Mouse (Mus musculus): ENCODE results near the gene Lrfn4. TPM values are rescaled to one million over a fixed set of nuclear protein-coding genes. Genes with fewer than 3 reads are reported as not detected.

The Lrfn4 gene
- total and polyA plus RNA-seq, 3 experiments, result 0.49 to 0.54 TPM; not detected in 1

GRCm38 (mm10) chr19:4572061-4572460 is 43.4 kb downstream of the Lrfn4 start:
- no peak for ATAC-seq (ENCODE audit: extremely low read depth, insufficient number of reproducible peaks, low FRiP score, poor library complexity, severe bottlenecking)
- H3K36me3 ChIP-seq (replicated peaks), result no peaks in the 10 kb centered on the region
- TF ChIP-seq TAL1 (conservative IDR thresholded peaks at IDR 0.05; ENCODE audit: low read depth, low read length), result no peak
- TF ChIP-seq CTCF (IDR thresholded peaks at IDR 0.05; ENCODE audit: low read depth, low read length), result no peak
- no peak for TF ChIP-seq POLR2AphosphoS5 (IDR thresholded peaks at IDR 0.05; ENCODE audit: insufficient replicate concordance, low read depth, low read length)
- TF ChIP-seq GATA2 (IDR thresholded peaks at IDR 0.05; ENCODE audit: borderline replicate concordance, low read depth, low read length), result no peak
- no peak for TF ChIP-seq GATA1 (IDR thresholded peaks at IDR 0.05; ENCODE audit: borderline replicate concordance, low read length)
- no peak for DNase-seq (ENCODE audit: low spot score)
- peaks cover 11% of the 10 kb centered on the region for H3K27me3 ChIP-seq (ENCODE audit: insufficient read depth, low read length)
- no peaks in the 10 kb centered on the region; the same call in 1 of the 2 replicates for H3K4me1 ChIP-seq (ENCODE audit: insufficient read depth, low read depth, low read length)
- H3K9me3 ChIP-seq (replicated peaks), result no peaks in the 10 kb centered on the region
- H3K4me3 ChIP-seq (ENCODE audit: low read depth, low read length), result no peak overlapping the region

GRCm38 (mm10) chr19:4571658-4572057 is 43.8 kb downstream of the Lrfn4 start:
- no peaks in the 10 kb centered on the region for H3K9me3 ChIP-seq (replicated peaks)
- no peak overlapping the region for H3K4me3 ChIP-seq (ENCODE audit: low read depth, low read length)
- DNase-seq (ENCODE audit: low spot score), result no peak
- TF ChIP-seq POLR2AphosphoS5 (IDR thresholded peaks at IDR 0.05; ENCODE audit: insufficient replicate concordance, low read depth, low read length), result no peak
- no peak for TF ChIP-seq GATA2 (IDR thresholded peaks at IDR 0.05; ENCODE audit: borderline replicate concordance, low read depth, low read length)
- no peak for TF ChIP-seq CTCF (IDR thresholded peaks at IDR 0.05; ENCODE audit: low read depth, low read length)
- TF ChIP-seq TAL1 (conservative IDR thresholded peaks at IDR 0.05; ENCODE audit: low read depth, low read length), result no peak
- TF ChIP-seq GATA1 (IDR thresholded peaks at IDR 0.05; ENCODE audit: borderline replicate concordance, low read length), result no peak
- H3K27me3 ChIP-seq (ENCODE audit: insufficient read depth, low read length), result peaks cover 12% of the 10 kb centered on the region
- no peaks in the 10 kb centered on the region; the same call in 1 of the 2 replicates for H3K4me1 ChIP-seq (ENCODE audit: insufficient read depth, low read depth, low read length)
- ATAC-seq (ENCODE audit: extremely low read depth, insufficient number of reproducible peaks, low FRiP score, poor library complexity, severe bottlenecking), result no peak
- no peaks in the 10 kb centered on the region for H3K36me3 ChIP-seq (replicated peaks)

GRCm38 (mm10) chr19:4570815-4571214 is 44.7 kb downstream of the Lrfn4 start:
- Histone ChIP-seq H3K36me3 (replicated peaks) (no peaks in the 10 kb centered on the region), H3K4me1 (ENCODE audit: insufficient read depth, low read depth, low read length) (no peaks in the 10 kb centered on the region; the same call in 1 of the 2 replicates), H3K4me3 (ENCODE audit: low read depth, low read length) (no peak overlapping the region), H3K27me3 (ENCODE audit: insufficient read depth, low read length) (peaks cover 9% of the 10 kb centered on the region), H3K9me3 (replicated peaks) (no peaks in the 10 kb centered on the region)
- ATAC-seq (ENCODE audit: extremely low read depth, insufficient number of reproducible peaks, low FRiP score, poor library complexity, severe bottlenecking) (no peak), DNase-seq (ENCODE audit: low spot score) (no peak)
- no peak for TF ChIP-seq GATA2 (IDR thresholded peaks at IDR 0.05; ENCODE audit: borderline replicate concordance, low read depth, low read length)
- no peak for TF ChIP-seq TAL1 (conservative IDR thresholded peaks at IDR 0.05; ENCODE audit: low read depth, low read length)

GRCm38 (mm10) chr19:4570237-4570613 is 45.2 kb downstream of the Lrfn4 start:
- no peak for TF ChIP-seq GATA1 (IDR thresholded peaks at IDR 0.05; ENCODE audit: borderline replicate concordance, low read length)
- no peak for TF ChIP-seq GATA2 (IDR thresholded peaks at IDR 0.05; ENCODE audit: borderline replicate concordance, low read depth, low read length)
- no peak for TF ChIP-seq TAL1 (conservative IDR thresholded peaks at IDR 0.05; ENCODE audit: low read depth, low read length)
- no peak for TF ChIP-seq CTCF (IDR thresholded peaks at IDR 0.05; ENCODE audit: low read depth, low read length)
- no peak for TF ChIP-seq POLR2AphosphoS5 (IDR thresholded peaks at IDR 0.05; ENCODE audit: insufficient replicate concordance, low read depth, low read length)
- ATAC-seq (ENCODE audit: extremely low read depth, insufficient number of reproducible peaks, low FRiP score, poor library complexity, severe bottlenecking) (no peak), DNase-seq (ENCODE audit: low spot score) (no peak)
- Histone ChIP-seq H3K4me3 (ENCODE audit: low read depth, low read length) (no peak overlapping the region), H3K36me3 (replicated peaks) (no peaks in the 10 kb centered on the region), H3K4me1 (ENCODE audit: insufficient read depth, low read depth, low read length) (no peaks in the 10 kb centered on the region; the same call in 1 of the 2 replicates), H3K27me3 (ENCODE audit: insufficient read depth, low read length) (peaks cover 7% of the 10 kb centered on the region), H3K9me3 (replicated peaks) (no peaks in the 10 kb centered on the region)

GRCm38 (mm10) chr19:4569356-4570236 is 45.9 kb downstream of the Lrfn4 start:
- ATAC-seq (ENCODE audit: extremely low read depth, insufficient number of reproducible peaks, low FRiP score, poor library complexity, severe bottlenecking), result no peak
- no peak for DNase-seq (ENCODE audit: low spot score)
- TF ChIP-seq TAL1 (conservative IDR thresholded peaks at IDR 0.05; ENCODE audit: low read depth, low read length) (no peak), CTCF (IDR thresholded peaks at IDR 0.05; ENCODE audit: low read depth, low read length) (no peak), GATA1 (IDR thresholded peaks at IDR 0.05; ENCODE audit: borderline replicate concordance, low read length) (no peak), GATA2 (IDR thresholded peaks at IDR 0.05; ENCODE audit: borderline replicate concordance, low read depth, low read length) (no peak), POLR2AphosphoS5 (IDR thresholded peaks at IDR 0.05; ENCODE audit: insufficient replicate concordance, low read depth, low read length) (no peak)
- Histone ChIP-seq H3K36me3 (replicated peaks) (no peaks in the 10 kb centered on the region), H3K9me3 (replicated peaks) (no peaks in the 10 kb centered on the region), H3K4me3 (ENCODE audit: low read depth, low read length) (no peak overlapping the region), H3K4me1 (ENCODE audit: insufficient read depth, low read depth, low read length) (no peaks in the 10 kb centered on the region; the same call in 1 of the 2 replicates), H3K27me3 (ENCODE audit: insufficient read depth, low read length) (peaks cover 7% of the 10 kb centered on the region)

- TF ChIP-seq TAL1 (conservative IDR thresholded peaks at IDR 0.05; ENCODE audit: low read depth, low read length) (no peak), GATA1 (IDR thresholded peaks at IDR 0.05; ENCODE audit: borderline replicate concordance, low read length) (no peak), GATA2 (IDR thresholded peaks at IDR 0.05; ENCODE audit: borderline replicate concordance, low read depth, low read length) (no peak), CTCF (IDR thresholded peaks at IDR 0.05; ENCODE audit: low read depth, low read length) (no peak), POLR2AphosphoS5 (IDR thresholded peaks at IDR 0.05; ENCODE audit: insufficient replicate concordance, low read depth, low read length) (no peak)
- no peak overlapping the region for H3K4me3 ChIP-seq (ENCODE audit: low read depth, low read length)
- H3K4me1 ChIP-seq (ENCODE audit: insufficient read depth, low read depth, low read length), result no peaks in the 10 kb centered on the region; the same call in 1 of the 2 replicates
- H3K36me3 ChIP-seq (replicated peaks), result no peaks in the 10 kb centered on the region
- no peak for DNase-seq (ENCODE audit: low spot score)
- peaks cover 7% of the 10 kb centered on the region for H3K27me3 ChIP-seq (ENCODE audit: insufficient read depth, low read length)
- no peaks in the 10 kb centered on the region for H3K9me3 ChIP-seq (replicated peaks)
- no peak for ATAC-seq (ENCODE audit: extremely low read depth, insufficient number of reproducible peaks, low FRiP score, poor library complexity, severe bottlenecking)
These were observed 46.6 kb downstream of the Lrfn4 start for GRCm38 (mm10) chr19:4568832-4569231.

Data from G1E (cell line).